Mouse (Mus musculus): ENCODE results near the gene Zfp52.
A peak's percentile ranks its signal among the peaks of the same experiment; 100 is the strongest.

Zfp52 gene

GRCm38 (mm10) chr17:21557831-21558230, 22.5 kb downstream of the Zfp52 start:
- no peak for DNase-seq (ENCODE audit: low read depth, low spot score)

GRCm38 (mm10) chr17:21566220-21566619, 30.9 kb downstream of the Zfp52 start:
- peak; percentile 50 for DNase-seq (ENCODE audit: low read depth, low spot score)

- no peak for DNase-seq (ENCODE audit: low read depth, low spot score)
Observed at GRCm38 (mm10) chr17:21566728-21567349, 31.5 kb downstream of the Zfp52 start, which contains the start of gene Zfp948. Zfp948 (plus strand) TSS chr17:21567008.

- no peak for DNase-seq (ENCODE audit: low read depth, low spot score)
Observed at GRCm38 (mm10) chr17:21567696-21568095, 32.4 kb downstream of the Zfp52 start.

- no peak for DNase-seq (ENCODE audit: low read depth, low spot score)
Observed at GRCm38 (mm10) chr17:21579080-21579479, 43.7 kb downstream of the Zfp52 start.

GRCm38 (mm10) chr17:21579493-21580175, 44.3 kb downstream of the Zfp52 start:
- DNase-seq (ENCODE audit: low read depth, low spot score), result peak; percentile 78

GRCm38 (mm10) chr17:21585521-21585920, 50.2 kb downstream of the Zfp52 start:
- DNase-seq (ENCODE audit: low read depth, low spot score), result no peak

Data from A20 (cell line).